Mouse (Mus musculus): Measurements from ENCODE around the gene Aprt. TPM values are rescaled to one million over a fixed set of nuclear protein-coding genes. Genes with fewer than 3 reads are reported as not detected.
"Not testable (repeated sequence)": the region's sequence is repeated elsewhere in the genome, so short reads cannot be mapped to it uniquely, and the experiment has no call there.

The Aprt gene
- total and polyA plus RNA-seq, 2 experiments: 59.8 to 105 TPM

DNA sequence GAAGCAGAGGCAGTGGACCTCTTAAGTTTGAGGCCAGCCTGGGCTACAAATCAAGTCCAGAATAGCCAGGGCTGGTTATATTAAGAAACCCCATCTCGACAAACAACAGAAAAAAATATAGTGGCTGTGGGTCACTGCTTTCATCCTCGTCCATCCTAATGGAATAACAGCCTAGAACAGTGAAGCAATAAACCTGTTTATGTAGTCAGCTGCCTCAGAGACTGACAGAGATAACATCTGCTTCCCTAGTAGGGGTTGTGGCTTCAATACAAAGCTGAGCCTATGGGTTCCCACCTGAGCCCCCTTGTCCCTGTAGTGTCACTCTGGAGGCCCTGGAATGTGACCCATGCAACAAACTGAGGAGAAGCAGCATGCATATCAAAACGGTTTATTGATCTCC is 2.4 kb downstream of the Aprt start:
- H3K9ac ChIP-seq (ENCODE audit: low read depth, low read length): no peak overlapping the region
- peak overlapping the region; percentile 76 for H3K27ac ChIP-seq (replicated peaks; ENCODE audit: insufficient read depth, low read depth, low read length)
- H3K36me3 ChIP-seq (ENCODE audit: control insufficient read depth, insufficient read depth, low read length): no peaks in the 10 kb centered on the region
- H3K27me3 ChIP-seq (ENCODE audit: control insufficient read depth, insufficient read depth, low read length): no peaks in the 10 kb centered on the region
- H3K4me3 ChIP-seq (ENCODE audit: insufficient read depth, low read depth, low read length): no peak overlapping the region
- whole genome bisulfite sequencing: 26% methylated on average over 3 of the region's 3 CpGs
- H3K79me2 ChIP-seq (ENCODE audit: control insufficient read depth, insufficient read depth, low read length): no peaks in the 10 kb centered on the region
- DNase-seq (ENCODE audit: extremely low read depth, low read depth, low spot score): no peak
- peaks cover 20% of the 10 kb centered on the region for H3K4me1 ChIP-seq (ENCODE audit: control insufficient read depth, insufficient read depth, low read length)
- TF ChIP-seq POLR2A (IDR thresholded peaks at IDR 0.05; ENCODE audit: extremely low read depth, insufficient read depth, low read length): no peak
- no peak for TF ChIP-seq CTCF (IDR thresholded peaks at IDR 0.05; ENCODE audit: low read depth, low read length)

DNA sequence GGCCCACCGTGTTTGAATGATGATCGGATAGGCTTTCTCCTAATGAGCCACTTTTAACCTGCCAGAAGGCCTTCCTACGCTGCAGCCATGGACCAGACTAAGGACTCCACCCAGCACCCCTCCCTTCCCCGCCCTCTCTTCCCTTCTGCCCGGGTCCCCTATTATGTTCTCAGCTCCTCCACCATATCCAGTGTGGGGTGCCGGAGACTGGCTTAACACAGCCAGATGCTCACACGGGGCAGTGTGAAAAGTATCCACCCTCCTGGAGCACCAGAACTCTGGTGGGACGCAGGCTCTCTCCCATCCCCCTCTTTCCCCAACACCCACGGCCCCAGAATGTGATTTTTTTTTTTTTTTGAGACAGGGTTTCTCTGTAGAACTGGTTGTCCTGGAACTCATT is 3.1 kb downstream of the Aprt start:
- H3K36me3 ChIP-seq (ENCODE audit: control insufficient read depth, insufficient read depth, low read length): no peaks in the 10 kb centered on the region
- H3K9ac ChIP-seq (ENCODE audit: low read depth, low read length): no peak overlapping the region
- no peaks in the 10 kb centered on the region for H3K27me3 ChIP-seq (ENCODE audit: control insufficient read depth, insufficient read depth, low read length)
- DNase-seq (ENCODE audit: extremely low read depth, low read depth, low spot score): no peak
- H3K4me1 ChIP-seq (ENCODE audit: control insufficient read depth, insufficient read depth, low read length): peaks cover 20% of the 10 kb centered on the region
- TF ChIP-seq POLR2A (IDR thresholded peaks at IDR 0.05; ENCODE audit: extremely low read depth, insufficient read depth, low read length): no peak
- TF ChIP-seq CTCF (IDR thresholded peaks at IDR 0.05; ENCODE audit: low read depth, low read length): no peak
- no peaks in the 10 kb centered on the region for H3K79me2 ChIP-seq (ENCODE audit: control insufficient read depth, insufficient read depth, low read length)
- WGBS: 82% methylated on average over 9 of the region's 9 CpGs
- no peak overlapping the region for H3K4me3 ChIP-seq (ENCODE audit: insufficient read depth, low read depth, low read length)
- no peak overlapping the region for H3K27ac ChIP-seq (replicated peaks; ENCODE audit: insufficient read depth, low read depth, low read length)

DNA sequence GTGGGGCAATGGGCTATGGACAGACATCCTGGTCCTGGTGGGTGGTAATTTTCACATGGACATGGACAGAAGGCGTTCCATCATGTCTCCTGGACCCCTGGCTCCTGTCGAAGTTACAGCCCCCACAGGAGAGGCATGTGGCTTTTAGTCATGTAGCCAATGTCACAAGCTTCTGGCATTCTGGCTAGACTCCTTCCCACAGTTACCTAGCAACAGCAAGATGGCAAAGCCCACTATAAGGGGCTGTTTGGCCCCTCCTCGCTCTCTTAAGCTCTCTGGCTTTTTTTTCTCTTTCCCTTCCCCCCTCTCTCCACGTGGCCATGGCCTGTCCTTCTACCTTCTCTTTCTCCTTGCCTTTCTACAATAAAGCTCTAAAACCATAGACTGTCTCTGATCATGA is 3.5 kb downstream of the Aprt start:
- not testable (repeated sequence) for H3K9ac ChIP-seq (ENCODE audit: low read depth, low read length); H3K27ac ChIP-seq (replicated peaks; ENCODE audit: insufficient read depth, low read depth, low read length); H3K79me2 ChIP-seq (ENCODE audit: control insufficient read depth, insufficient read depth, low read length); H3K36me3 ChIP-seq (ENCODE audit: control insufficient read depth, insufficient read depth, low read length); H3K4me3 ChIP-seq (ENCODE audit: insufficient read depth, low read depth, low read length); H3K27me3 ChIP-seq (ENCODE audit: control insufficient read depth, insufficient read depth, low read length); DNase-seq (ENCODE audit: extremely low read depth, low read depth, low spot score)
- WGBS: 82% methylated on average over 4 of the region's 4 CpGs
- H3K4me1 ChIP-seq (ENCODE audit: control insufficient read depth, insufficient read depth, low read length): peaks cover 20% of the 10 kb centered on the region

DNA sequence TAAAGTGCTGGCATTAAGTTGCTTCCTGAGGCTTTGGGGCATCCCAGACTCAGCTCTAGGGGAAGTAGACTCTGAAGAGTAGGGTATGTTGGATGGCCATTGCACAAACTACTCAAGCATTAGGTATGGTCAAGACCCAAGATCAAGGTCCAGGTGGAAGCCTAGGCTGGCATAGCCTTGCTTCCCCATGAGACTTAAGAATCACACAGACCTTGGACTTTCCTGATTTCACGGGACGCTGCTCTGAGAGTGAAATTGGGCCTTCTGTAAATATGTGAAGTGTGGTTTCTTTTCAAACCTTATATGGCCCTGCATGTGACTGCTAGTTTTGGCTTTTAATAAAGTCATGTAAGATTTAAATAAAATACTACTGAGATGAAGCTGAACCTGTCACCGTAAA is 4.0 kb downstream of the Aprt start:
- H3K4me3 ChIP-seq (ENCODE audit: insufficient read depth, low read depth, low read length): no peak overlapping the region
- no peak for DNase-seq (ENCODE audit: extremely low read depth, low read depth, low spot score)
- no peaks in the 10 kb centered on the region for H3K36me3 ChIP-seq (ENCODE audit: control insufficient read depth, insufficient read depth, low read length)
- WGBS: 97% methylated on average over 3 of the region's 3 CpGs
- H3K27ac ChIP-seq (replicated peaks; ENCODE audit: insufficient read depth, low read depth, low read length): no peak overlapping the region
- TF ChIP-seq CTCF (IDR thresholded peaks at IDR 0.05; ENCODE audit: low read depth, low read length) (no peak), POLR2A (IDR thresholded peaks at IDR 0.05; ENCODE audit: extremely low read depth, insufficient read depth, low read length) (no peak)
- H3K27me3 ChIP-seq (ENCODE audit: control insufficient read depth, insufficient read depth, low read length): no peaks in the 10 kb centered on the region
- no peak overlapping the region for H3K9ac ChIP-seq (ENCODE audit: low read depth, low read length)
- no peaks in the 10 kb centered on the region for H3K79me2 ChIP-seq (ENCODE audit: control insufficient read depth, insufficient read depth, low read length)
- peaks cover 20% of the 10 kb centered on the region for H3K4me1 ChIP-seq (ENCODE audit: control insufficient read depth, insufficient read depth, low read length)

DNA sequence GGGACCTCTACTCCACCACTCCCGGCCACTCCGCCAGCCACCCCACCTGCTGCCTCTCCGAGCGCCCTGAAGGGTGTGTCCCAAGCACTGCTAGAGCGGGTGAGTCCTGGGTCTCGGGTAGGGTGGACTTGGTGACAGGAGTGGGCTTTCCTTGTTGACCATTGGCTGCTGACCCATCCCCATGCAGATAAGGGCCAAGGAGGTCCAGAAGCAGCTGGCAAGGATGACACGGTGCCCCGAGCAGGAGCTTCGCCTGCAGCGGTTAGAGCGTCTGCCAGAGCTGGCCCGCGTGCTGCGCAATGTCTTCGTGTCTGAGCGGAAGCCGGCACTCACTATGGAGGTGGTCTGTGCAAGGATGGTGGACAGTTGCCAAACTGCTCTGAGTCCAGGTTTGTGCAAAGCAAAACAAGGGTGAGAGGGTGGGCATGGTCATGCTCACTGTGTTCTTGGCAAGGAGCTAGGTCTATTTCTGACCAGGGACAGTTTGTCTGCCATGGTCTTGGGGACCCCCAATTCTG is 4.9 kb downstream of the Aprt start:
- 97% methylated on average over 17 of the region's 17 CpGs for WGBS
- peaks cover 25% of the 10 kb centered on the region for H3K4me1 ChIP-seq (ENCODE audit: control insufficient read depth, insufficient read depth, low read length)

DNA sequence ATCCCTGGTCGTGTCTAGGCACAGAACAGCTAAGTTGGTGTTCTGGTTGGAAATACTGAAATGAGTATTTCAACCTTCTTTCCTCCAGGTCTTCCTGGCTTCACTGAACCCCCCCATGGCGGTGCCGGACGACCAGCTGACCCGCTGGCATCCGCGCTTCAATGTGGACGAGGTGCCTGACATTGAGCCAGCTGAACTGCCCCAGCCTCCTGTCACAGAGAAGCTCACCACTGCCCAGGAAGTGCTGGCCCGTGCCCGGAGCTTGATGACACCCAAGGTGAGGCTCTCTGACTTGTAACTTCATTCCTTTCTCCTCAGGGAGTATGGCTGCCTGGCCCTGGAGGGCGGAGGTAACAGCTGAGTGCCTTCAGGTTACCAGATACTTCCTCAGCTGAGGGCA is 5.6 kb downstream of the Aprt start:
- 94% methylated on average over 11 of the region's 11 CpGs for WGBS
- TF ChIP-seq POLR2A (IDR thresholded peaks at IDR 0.05; ENCODE audit: extremely low read depth, insufficient read depth, low read length): no peak
- no peak overlapping the region for H3K27ac ChIP-seq (replicated peaks; ENCODE audit: insufficient read depth, low read depth, low read length)
- no peaks in the 10 kb centered on the region for H3K36me3 ChIP-seq (ENCODE audit: control insufficient read depth, insufficient read depth, low read length)
- no peaks in the 10 kb centered on the region for H3K27me3 ChIP-seq (ENCODE audit: control insufficient read depth, insufficient read depth, low read length)
- H3K4me3 ChIP-seq (ENCODE audit: insufficient read depth, low read depth, low read length): no peak overlapping the region
- no peak for DNase-seq (ENCODE audit: extremely low read depth, low read depth, low spot score)
- H3K79me2 ChIP-seq (ENCODE audit: control insufficient read depth, insufficient read depth, low read length): no peaks in the 10 kb centered on the region
- peaks cover 26% of the 10 kb centered on the region for H3K4me1 ChIP-seq (ENCODE audit: control insufficient read depth, insufficient read depth, low read length)
- no peak overlapping the region for H3K9ac ChIP-seq (ENCODE audit: low read depth, low read length)

More for the DNA sequence above, 4.9 kb downstream of the Aprt start:
- Histone ChIP-seq H3K4me3 (ENCODE audit: insufficient read depth, low read depth, low read length) (no peak overlapping the region), H3K27ac (replicated peaks; ENCODE audit: insufficient read depth, low read depth, low read length) (no peak overlapping the region), H3K79me2 (ENCODE audit: control insufficient read depth, insufficient read depth, low read length) (no peaks in the 10 kb centered on the region), H3K27me3 (ENCODE audit: control insufficient read depth, insufficient read depth, low read length) (no peaks in the 10 kb centered on the region), H3K9ac (ENCODE audit: low read depth, low read length) (no peak overlapping the region), H3K36me3 (ENCODE audit: control insufficient read depth, insufficient read depth, low read length) (no peaks in the 10 kb centered on the region)
- TF ChIP-seq CTCF (IDR thresholded peaks at IDR 0.05; ENCODE audit: low read depth, low read length) (no peak), POLR2A (IDR thresholded peaks at IDR 0.05; ENCODE audit: extremely low read depth, insufficient read depth, low read length) (no peak)
- DNase-seq (ENCODE audit: extremely low read depth, low read depth, low spot score): no peak
